Mouse (Mus musculus) left cerebral cortex, postnatal 10 days (tissue): ENCODE measurements at regions not wholly inside any gene's neighbourhood (a gene's known extent, or its start where the extent isn't known, plus 50 kb on each side); places are given as distances from the start of the nearest gene placed in this dataset.

Experiments used
- DNase-seq, 2 experiments: peaks; one replicate each; pipeline ENCODE4 v3.0.0; 2021 to 2022; ENCODE audit warnings: low spot score in 2 of 2, mixed read lengths in 1 of 2; ENCODE audit errors: extremely low spot score in 1 of 2
- intact Hi-C: fragments of 180-260 bp; cut with DNase I; formaldehyde crosslinking; loops from one replicate; pipeline ENCODE4 v1.15.1; 2025

- peak in 1 of 2 experiments; percentile 15 for DNase-seq
Observed at GRCm38 (mm10) chr1:45216272-45216671, 95.1 kb upstream of the Col3a1 start.

More at GRCm38 (mm10) chr1:45216272-45216671, 95.1 kb upstream of the Col3a1 start:
- intact Hi-C loops, result no loop called here
